In the genomic region with DNA sequence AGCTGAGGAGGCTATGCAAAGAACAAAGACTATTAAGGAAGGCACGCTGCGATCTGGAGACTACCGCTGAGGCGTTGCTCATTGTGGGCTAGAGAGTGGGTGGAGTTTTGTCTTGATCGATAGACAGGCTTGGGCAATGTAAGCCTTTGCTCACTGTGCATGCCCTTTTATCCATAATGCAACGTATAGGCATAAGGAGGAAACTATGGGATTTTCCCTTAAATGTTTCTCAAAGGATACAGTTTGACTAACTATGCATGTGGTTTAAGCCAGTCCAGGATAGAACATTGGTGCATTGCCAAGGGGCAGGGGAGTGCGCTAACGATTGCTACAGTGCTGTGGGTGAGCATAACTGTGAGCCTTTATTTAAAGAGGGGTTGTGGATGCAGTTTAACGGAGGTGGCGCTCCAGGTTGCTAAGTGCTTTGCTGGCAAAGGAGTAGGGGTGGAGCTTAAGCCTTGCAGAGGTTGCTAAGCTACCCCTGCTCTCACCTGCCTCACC, we compare ENCODE assay signal across 8 mouse cellular contexts. TPM values are rescaled to one million over a fixed set of nuclear protein-coding genes. Genes with fewer than 3 reads are reported as not detected.
A peak's percentile ranks its signal among the peaks of the same experiment; 100 is the strongest.
DNase-seq lines count a peak whose midpoint lies in the region; ATAC-seq and TF ChIP-seq lines count a peak whose summit lies in the region.

No protein-coding gene starts in this region.

- H3K36me3 ChIP-seq in heart, embryonic 13.5 days = no peaks in the 10 kb centered on the region
- no peaks in the 10 kb centered on the region for H3K36me3 ChIP-seq in hindbrain, embryonic 11.5 days (ENCODE audit: control insufficient read depth, insufficient read depth, low read length)
- no peaks in the 10 kb centered on the region for H3K36me3 ChIP-seq in stomach, postnatal 0 days (ENCODE audit: control insufficient read depth, insufficient read depth, low read length)

- H3K4me2 ChIP-seq in heart, embryonic 13.5 days = peak overlapping the region; percentile 72
- H3K4me2 ChIP-seq in hindbrain, embryonic 11.5 days (replicated peaks; ENCODE audit: low read depth, low read length) = peak overlapping the region; percentile 36
- H3K4me2 ChIP-seq in stomach, postnatal 0 days (replicated peaks; ENCODE audit: low read depth) = peak overlapping the region; percentile 50

- DNase-seq in heart, adult 8-10 months (ENCODE audit: low spot score) = no peak
- DNase-seq in embryo, embryonic 10.5 days (ENCODE audit: low spot score) = peak; percentile 60
- DNase-seq in hindbrain, embryonic 11.5 days (ENCODE audit: low spot score) = peak; percentile 48
- peak; percentile 30 to 34 for DNase-seq in layer of hippocampus, postnatal 25 days (ENCODE audit: extremely low spot score in 1 of 2, low spot score in 1 of 2)
- peak; percentile 45 for DNase-seq in stomach, postnatal 0 days (ENCODE audit: low spot score)

- no peak overlapping the region for H3K27ac ChIP-seq in heart, embryonic 13.5 days (replicated peaks)
- H3K27ac ChIP-seq in hindbrain, embryonic 11.5 days (ENCODE audit: low read depth, low read length) = no peak overlapping the region
- no peak overlapping the region for H3K27ac ChIP-seq in stomach, postnatal 0 days (replicated peaks)

- no peaks in the 10 kb centered on the region for H3K27me3 ChIP-seq in heart, embryonic 13.5 days (replicated peaks)
- H3K27me3 ChIP-seq in hindbrain, embryonic 11.5 days (ENCODE audit: control insufficient read depth, insufficient read depth, low read length) = no peaks in the 10 kb centered on the region
- H3K27me3 ChIP-seq in stomach, postnatal 0 days (ENCODE audit: control insufficient read depth, insufficient read depth, low read length) = no peaks in the 10 kb centered on the region

- peaks cover 15% of the 10 kb centered on the region; the same call in 1 of the 2 replicates for H3K4me1 ChIP-seq in heart, embryonic 13.5 days
- H3K4me1 ChIP-seq in hindbrain, embryonic 11.5 days (replicated peaks; ENCODE audit: control insufficient read depth, insufficient read depth, low read length) = no peaks in the 10 kb centered on the region
- no peaks in the 10 kb centered on the region for H3K4me1 ChIP-seq in stomach, postnatal 0 days (replicated peaks; ENCODE audit: control insufficient read depth, insufficient read depth)

- peak overlapping the region; percentile 45 for H3K4me3 ChIP-seq in heart, embryonic 13.5 days
- H3K4me3 ChIP-seq in hindbrain, embryonic 11.5 days (ENCODE audit: low read depth, low read length) = peak overlapping the region; percentile 31
- no peak overlapping the region; the same call in 1 of the 2 replicates for H3K4me3 ChIP-seq in stomach, postnatal 0 days (ENCODE audit: low read depth, low read length)

- 5% methylated on average over 10 of the region's 10 CpGs for WGBS in heart, embryonic 13.5 days
- WGBS in hindbrain, embryonic 11.5 days = 3% methylated on average over 10 of the region's 10 CpGs
- WGBS in stomach, postnatal 0 days = 3% methylated on average over 10 of the region's 10 CpGs

- no peak for TF ChIP-seq EP300 in stomach, postnatal 0 days (optimal IDR thresholded peaks at IDR 0.05)

- no peaks in the 10 kb centered on the region for H3K9me3 ChIP-seq in heart, embryonic 13.5 days
- H3K9me3 ChIP-seq in hindbrain, embryonic 11.5 days (ENCODE audit: control insufficient read depth, low read length) = no peaks in the 10 kb centered on the region
- H3K9me3 ChIP-seq in stomach, postnatal 0 days (ENCODE audit: control insufficient read depth, low read length) = no peaks in the 10 kb centered on the region

- ATAC-seq in heart, embryonic 13.5 days (ENCODE audit: extremely low read depth, insufficient number of reproducible peaks, low FRiP score, low TSS enrichment) = no peak
- ATAC-seq in hindbrain, embryonic 11.5 days (ENCODE audit: low FRiP score) = peak; percentile 83
- peak; percentile 64 for ATAC-seq in megakaryocyte progenitor cell, adult 5-6 weeks (replicated peaks; ENCODE audit: poor library complexity)
- ATAC-seq in stomach, postnatal 0 days (ENCODE audit: low FRiP score, low TSS enrichment) = peak; percentile 61
- no peak for ATAC-seq in erythroid progenitor cell, adult 5-6 weeks (replicated peaks; ENCODE audit: low FRiP score, poor library complexity, severe bottlenecking)

- H3K9ac ChIP-seq in heart, embryonic 13.5 days = peak overlapping the region; percentile 62
- 0 out of 2 replicates have a peak overlapping the region, but pooled peaks have one; percentile 11 for H3K9ac ChIP-seq in hindbrain, embryonic 11.5 days (ENCODE audit: low read depth, low read length)
- no peak overlapping the region for H3K9ac ChIP-seq in stomach, postnatal 0 days (ENCODE audit: low read length)

- TF ChIP-seq CTCF in stomach, postnatal 0 days (IDR thresholded peaks at IDR 0.05; ENCODE audit: low read depth) = peak; percentile 29; the same call in 1 of the 2 replicates

RNA-seq across cellular contexts. Expression of a gene that starts 20.1 kb away (rescaled TPM):
- polyA plus RNA-seq in heart, embryonic 13.5 days (2015; fragmentation: Nextera tagmentation; extraction: Ambion mirVana) = 3.7 and 4.5 TPM in 2 replicates
- total RNA-seq in heart, adult 8-10 months (2022) = 10 to 100 TPM; 19.9 to 28.5 (median 22.7) TPM
- 4.7 and 6.1 TPM in 2 replicates for polyA plus RNA-seq in hindbrain, embryonic 11.5 days (2014; fragmentation: Nextera tagmentation; extraction: Ambion mirVana)
- total RNA-seq in layer of hippocampus, postnatal 25 days (2021) = 1 to 10 TPM; 1.1 to 1.4 TPM
- total RNA-seq in megakaryocyte progenitor cell, adult 5-6 weeks (2015) = 0.66 and 1.4 TPM in 2 replicates
- total RNA-seq in megakaryocyte progenitor cell, adult 5-6 weeks (2017) = 0.33 TPM in 1 of 2 replicates, not detected in the other
- 3.8 and 4.2 TPM in 2 replicates for polyA plus RNA-seq in stomach, postnatal 0 days (2015; fragmentation: Nextera tagmentation; extraction: Ambion mirVana)
- not detected in 2 replicates for total RNA-seq in erythroid progenitor cell, adult 5-6 weeks (2015; ENCODE audit: low replicate concordance)
- not detected in 2 replicates for total RNA-seq in erythroid progenitor cell, adult 5-6 weeks (2017; ENCODE audit: low replicate concordance)

RNA-seq across cellular contexts. Expression of a gene that starts 20.5 kb away (rescaled TPM):
- 63.3 and 69.4 TPM in 2 replicates for polyA plus RNA-seq in heart, embryonic 13.5 days (2015; fragmentation: Nextera tagmentation; extraction: Ambion mirVana)
- 10 to 100 TPM; 50.5 to 58.0 (median 54.4) TPM for total RNA-seq in heart, adult 8-10 months (2022)
- 80.2 and 82.6 TPM in 2 replicates for polyA plus RNA-seq in hindbrain, embryonic 11.5 days (2014; fragmentation: Nextera tagmentation; extraction: Ambion mirVana)
- 10 to 100 TPM; 42.3 to 44.2 TPM for total RNA-seq in layer of hippocampus, postnatal 25 days (2021)
- 245 and 259 TPM in 2 replicates for total RNA-seq in megakaryocyte progenitor cell, adult 5-6 weeks (2015)
- 171 and 192 TPM in 2 replicates for total RNA-seq in megakaryocyte progenitor cell, adult 5-6 weeks (2017)
- 59.6 and 61.4 TPM in 2 replicates for polyA plus RNA-seq in stomach, postnatal 0 days (2015; fragmentation: Nextera tagmentation; extraction: Ambion mirVana)
- total RNA-seq in erythroid progenitor cell, adult 5-6 weeks (2015; ENCODE audit: low replicate concordance) = 37.1 and 38.6 TPM in 2 replicates
- total RNA-seq in erythroid progenitor cell, adult 5-6 weeks (2017; ENCODE audit: low replicate concordance) = 23.2 and 32.3 TPM in 2 replicates

Comparison
In these comparisons a context has a peak if more than half of its experiments do, and no peak if none do; other contexts are left out.
1. ATAC-seq: peak in hindbrain, embryonic 11.5 days (single experiment), megakaryocyte progenitor cell, adult 5-6 weeks (single experiment) and stomach, postnatal 0 days (single experiment); none in heart, embryonic 13.5 days (single experiment) and erythroid progenitor cell, adult 5-6 weeks (single experiment).
2. RNA of a gene that starts 20.1 kb away (total RNA-seq): 19.9 to 28.5 TPM in heart, adult 8-10 months; 0.33 to 1.4 TPM in megakaryocyte progenitor cell, adult 5-6 weeks, 1.1 to 1.4 TPM in layer of hippocampus, postnatal 25 days and not detected in erythroid progenitor cell, adult 5-6 weeks; every median in the first group is over 4 times any median in the second.
3. Peak in every context shown above with its lines, with median percentiles within 50 percentile points of each other: H3K4me2 ChIP-seq.